ENCODE assay signal across 26 mouse cellular contexts in genomic region chr5:24878713-24879112, GRCm38 (mm10). TPM values are rescaled to one million over a fixed set of nuclear protein-coding genes. Genes with fewer than 3 reads are reported as not detected.
DNase-seq lines count a peak whose midpoint lies in the region; ATAC-seq and TF ChIP-seq lines count a peak whose summit lies in the region.
"Had no signal": no experiment of that assay in that cellular context is flagged by ENCODE, and none has a peak within 500 bp of the region (broad histone marks: within the 10 kb centered on the region; RNA-seq: fewer than 3 reads in every experiment).

No protein-coding gene starts in this region.

- peak; percentile 37; the same call in 1 of the 2 replicates for ATAC-seq in heart, embryonic 13.5 days (ENCODE audit: extremely low read depth, insufficient number of reproducible peaks, low FRiP score, low TSS enrichment)
- ATAC-seq in intestine, embryonic 14.5 days (replicated peaks; ENCODE audit: low FRiP score, low TSS enrichment, low read depth): 0 out of 2 replicates have a peak, but pooled peaks have one; percentile 50
- no peak for ATAC-seq in intestine, postnatal 0 days
- ATAC-seq in intestine, embryonic 15.5 days: peak; percentile 62; the same call in 1 of the 2 replicates
- ATAC-seq in liver, embryonic 13.5 days (ENCODE audit: low read depth): no peak
- ATAC-seq: forebrain, postnatal 0 days; Patski had no signal

- H3K36me3 ChIP-seq in heart, embryonic 13.5 days: peaks cover 83% of the 10 kb centered on the region
- H3K36me3 ChIP-seq in intestine, embryonic 14.5 days (ENCODE audit: control insufficient read depth, insufficient read depth, low read length): peaks cover 29% of the 10 kb centered on the region
- H3K36me3 ChIP-seq in intestine, postnatal 0 days (ENCODE audit: control insufficient read depth, insufficient read depth): peaks cover 29% of the 10 kb centered on the region
- peaks cover 7% of the 10 kb centered on the region; the same call in 1 of the 2 replicates for H3K36me3 ChIP-seq in intestine, embryonic 15.5 days
- H3K36me3 ChIP-seq in liver, embryonic 13.5 days: no peaks in the 10 kb centered on the region
- H3K36me3 ChIP-seq: G1E; liver, embryonic 15.5 days had no signal

- no peak for DNase-seq in heart, adult 8-10 months (ENCODE audit: low spot score)
- DNase-seq in intestine, embryonic 14.5 days (ENCODE audit: low spot score): no peak
- DNase-seq in liver, embryonic 13.5 days: no peak
- no peak for DNase-seq in thymus, postnatal 10 days (ENCODE audit: low spot score in 2 of 2)
- DNase-seq: adrenal gland, adult 2 months; B cell, adult 2 months; cerebellum, adult 11-12 months; cerebellum, postnatal 10 days; forebrain, postnatal 0 days; gastrocnemius, postnatal 14 days; heart, postnatal 4 days; kidney, adult 18-20 months; kidney, postnatal 4 days; midbrain, embryonic 14.5 days; right cerebral cortex, postnatal 14 days; spleen, adult 18-20 months; thymus, postnatal 36 days had no signal

- H3K27ac ChIP-seq in heart, embryonic 13.5 days (replicated peaks): peak overlapping the region; percentile 76
- H3K27ac ChIP-seq in intestine, embryonic 14.5 days (ENCODE audit: low read depth): peak overlapping the region; percentile 54; the same call in 1 of the 2 replicates
- no peak overlapping the region for H3K27ac ChIP-seq in intestine, postnatal 0 days (ENCODE audit: low read depth, low read length)
- H3K27ac ChIP-seq in intestine, embryonic 15.5 days: no peak overlapping the region; the same call in 1 of the 2 replicates
- no peak overlapping the region for H3K27ac ChIP-seq in liver, embryonic 13.5 days
- H3K27ac ChIP-seq: hindbrain, embryonic 14.5 days; limb, embryonic 12.5 days; liver, embryonic 15.5 days had no signal

- peak overlapping the region; percentile 9; the same call in 1 of the 2 replicates for H3K4me2 ChIP-seq in heart, embryonic 13.5 days
- no peak overlapping the region for H3K4me2 ChIP-seq in intestine, embryonic 14.5 days (ENCODE audit: low read length)
- H3K4me2 ChIP-seq in intestine, postnatal 0 days (replicated peaks; ENCODE audit: low read depth): no peak overlapping the region
- no peak overlapping the region for H3K4me2 ChIP-seq in intestine, embryonic 15.5 days (replicated peaks)
- 0 out of 2 replicates have a peak overlapping the region, but pooled peaks have one; percentile 10 for H3K4me2 ChIP-seq in liver, embryonic 13.5 days
- H3K4me2 ChIP-seq: hindbrain, embryonic 14.5 days; limb, embryonic 12.5 days; liver, embryonic 15.5 days had no signal

- H3K4me3 ChIP-seq in heart, embryonic 13.5 days: no peak overlapping the region
- no peak overlapping the region for H3K4me3 ChIP-seq in intestine, embryonic 14.5 days (ENCODE audit: low read depth, low read length)
- H3K4me3 ChIP-seq in intestine, postnatal 0 days (ENCODE audit: low read depth, low read length): no peak overlapping the region
- no peak overlapping the region for H3K4me3 ChIP-seq in intestine, embryonic 15.5 days (replicated peaks)
- no peak overlapping the region for H3K4me3 ChIP-seq in liver, embryonic 13.5 days (replicated peaks)
- H3K4me3 ChIP-seq: limb, embryonic 12.5 days; liver, embryonic 15.5 days had no signal

- no peaks in the 10 kb centered on the region for H3K27me3 ChIP-seq in heart, embryonic 13.5 days (replicated peaks)
- no peaks in the 10 kb centered on the region for H3K27me3 ChIP-seq in intestine, embryonic 14.5 days (replicated peaks; ENCODE audit: control insufficient read depth, insufficient read depth, low read length)
- H3K27me3 ChIP-seq in intestine, postnatal 0 days (replicated peaks; ENCODE audit: control insufficient read depth, insufficient read depth, low read length): no peaks in the 10 kb centered on the region
- no peaks in the 10 kb centered on the region for H3K27me3 ChIP-seq in intestine, embryonic 15.5 days (replicated peaks)
- no peaks in the 10 kb centered on the region for H3K27me3 ChIP-seq in liver, embryonic 13.5 days
- H3K27me3 ChIP-seq: CH12.LX; limb, embryonic 12.5 days; liver, embryonic 15.5 days; Patski had no signal

- H3K9ac ChIP-seq in heart, embryonic 13.5 days: peak overlapping the region; percentile 25; the same call in 1 of the 2 replicates
- H3K9ac ChIP-seq in intestine, embryonic 14.5 days (ENCODE audit: low read length): no peak overlapping the region
- H3K9ac ChIP-seq in intestine, postnatal 0 days (ENCODE audit: low read depth, low read length): no peak overlapping the region
- H3K9ac ChIP-seq in intestine, embryonic 15.5 days: no peak overlapping the region
- no peak overlapping the region for H3K9ac ChIP-seq in liver, embryonic 13.5 days
- H3K9ac ChIP-seq: forebrain, postnatal 0 days; hindbrain, embryonic 14.5 days; limb, embryonic 12.5 days; liver, embryonic 15.5 days had no signal

- TF ChIP-seq CTCF in intestine, postnatal 0 days (IDR thresholded peaks at IDR 0.05; ENCODE audit: low read depth): no peak

- H3K9me3 ChIP-seq in heart, embryonic 13.5 days: 0 out of 2 replicates have a peak, but pooled peaks cover 2% of the 10 kb centered on the region
- H3K9me3 ChIP-seq in intestine, embryonic 14.5 days (ENCODE audit: control insufficient read depth, low read length): no peaks in the 10 kb centered on the region
- no peaks in the 10 kb centered on the region for H3K9me3 ChIP-seq in intestine, postnatal 0 days (ENCODE audit: control insufficient read depth)
- no peaks in the 10 kb centered on the region for H3K9me3 ChIP-seq in intestine, embryonic 15.5 days
- H3K9me3 ChIP-seq in liver, embryonic 13.5 days (replicated peaks): no peaks in the 10 kb centered on the region
- H3K9me3 ChIP-seq: G1E; limb, embryonic 12.5 days; liver, embryonic 15.5 days had no signal

- H3K4me1 ChIP-seq in heart, embryonic 13.5 days: peaks cover 16% of the 10 kb centered on the region
- H3K4me1 ChIP-seq in intestine, embryonic 14.5 days (replicated peaks; ENCODE audit: control insufficient read depth, insufficient read depth, low read length): peaks cover 7% of the 10 kb centered on the region
- no peaks in the 10 kb centered on the region for H3K4me1 ChIP-seq in intestine, postnatal 0 days (replicated peaks; ENCODE audit: control insufficient read depth, insufficient read depth, low read length)
- H3K4me1 ChIP-seq in intestine, embryonic 15.5 days (replicated peaks): no peaks in the 10 kb centered on the region
- peaks cover 24% of the 10 kb centered on the region for H3K4me1 ChIP-seq in liver, embryonic 13.5 days (replicated peaks)

- 47% methylated on average over 4 of the region's 4 CpGs for WGBS in heart, embryonic 13.5 days
- WGBS in intestine, embryonic 14.5 days: 46% methylated on average over 4 of the region's 4 CpGs
- 56% methylated on average over 4 of the region's 4 CpGs for WGBS in intestine, postnatal 0 days
- 60% methylated on average over 4 of the region's 4 CpGs for WGBS in intestine, embryonic 15.5 days
- 54% methylated on average over 4 of the region's 4 CpGs for WGBS in liver, embryonic 13.5 days (ENCODE audit: insufficient replicate concordance)

RNA-seq across cellular contexts. Expression of gene Rheb, which starts 36.3 kb away (rescaled TPM):
- polyA plus RNA-seq in heart, embryonic 13.5 days (2015; fragmentation: Nextera tagmentation; extraction: Ambion mirVana): 235 and 261 TPM in 2 replicates
- total RNA-seq in heart, adult 8-10 months (2022): 10 to 100 TPM; 76.2 to 78.6 (median 77.5) TPM
- 198 and 224 TPM in 2 replicates for polyA plus RNA-seq in intestine, embryonic 14.5 days (2014; fragmentation: Nextera tagmentation; extraction: Ambion mirVana)
- polyA plus RNA-seq in intestine, postnatal 0 days (2015; fragmentation: Nextera tagmentation; extraction: Ambion mirVana): 147 and 151 TPM in 2 replicates
- 209 and 246 TPM in 2 replicates for polyA plus RNA-seq in intestine, embryonic 15.5 days (2015; fragmentation: Nextera tagmentation; extraction: Ambion mirVana)
- polyA plus RNA-seq in liver, embryonic 13.5 days (2015; fragmentation: Nextera tagmentation; extraction: Ambion mirVana): 105 and 133 TPM in 2 replicates

Comparison
In these comparisons a context has a peak if more than half of its experiments do, and no peak if none do; other contexts are left out.
1. ATAC-seq: peak in heart, embryonic 13.5 days (single experiment), intestine, embryonic 14.5 days (single experiment) and intestine, embryonic 15.5 days (single experiment); none in intestine, postnatal 0 days (single experiment) and liver, embryonic 13.5 days (single experiment).
2. H3K27ac ChIP-seq: peak in heart, embryonic 13.5 days (single experiment) and intestine, embryonic 14.5 days (single experiment); none in intestine, postnatal 0 days (single experiment), intestine, embryonic 15.5 days (single experiment) and liver, embryonic 13.5 days (single experiment).
3. H3K4me2 ChIP-seq: peak in heart, embryonic 13.5 days (single experiment) and liver, embryonic 13.5 days (single experiment); none in intestine, embryonic 14.5 days (single experiment), intestine, postnatal 0 days (single experiment) and intestine, embryonic 15.5 days (single experiment).